Mouse (Mus musculus) MEL (cell line): ENCODE data around the gene Pitpnb.

Experiments
- CHD2 ChIP-seq: IDR thresholded peaks from 2 replicates; pipeline ENCODE4 v1.6.1; 2011; ENCODE audit warnings: low read length, improper control_type of control experiment
- CTCF ChIP-seq, 3 experiments: IDR thresholded peaks in 2 of 3; conservative IDR thresholded peaks in 1 of 3; 2 replicates each; pipeline ENCODE4 v1.5.1; 2011 to 2012; ENCODE audit warnings: low read length in 3 of 3, low read depth in 2 of 3, mild to moderate bottlenecking in 2 of 3, improper control_type of control experiment in 1 of 3, inconsistent platforms in 1 of 3, mixed read lengths in 1 of 3, moderate library complexity in 1 of 3; ENCODE audit not compliant: control insufficient read depth in 1 of 3, insufficient read depth in 1 of 3, poor library complexity in 1 of 3, severe bottlenecking in 1 of 3
- MAFK ChIP-seq: IDR thresholded peaks from 2 replicates; pipeline ENCODE4 v1.6.1; 2011; ENCODE audit warnings: low read depth, mild to moderate bottlenecking, low read length, improper control_type of control experiment, borderline replicate concordance
- NRF1 ChIP-seq: IDR thresholded peaks from 2 replicates; pipeline ENCODE4 v1.6.1; 2014; ENCODE audit warnings: low read depth, mild to moderate bottlenecking, inconsistent platforms, low read length, improper control_type of control experiment, moderate library complexity; ENCODE audit not compliant: poor library complexity, insufficient read depth, severe bottlenecking
- POLR2A ChIP-seq, 2 experiments: IDR thresholded peaks; 2 replicates each; pipeline ENCODE4 v1.6.1; 2011 to 2012; ENCODE audit warnings: low read length in 2 of 2, mild to moderate bottlenecking in 2 of 2, control low read depth in 1 of 2, improper control_type of control experiment in 1 of 2, low read depth in 1 of 2, moderate library complexity in 1 of 2; ENCODE audit not compliant: control insufficient read depth in 1 of 2, insufficient read depth in 1 of 2, poor library complexity in 1 of 2
- SIN3A ChIP-seq: IDR thresholded peaks from 2 replicates; pipeline ENCODE4 v1.6.1; 2012; ENCODE audit warnings: low read length, improper control_type of control experiment, inconsistent platforms
- UBTF ChIP-seq: IDR thresholded peaks from 2 replicates; pipeline ENCODE4 v1.6.1; 2012; ENCODE audit warnings: low read depth, mild to moderate bottlenecking, inconsistent platforms, low read length, improper control_type of control experiment, moderate library complexity, borderline replicate concordance; ENCODE audit not compliant: insufficient read depth
- ZC3H11A ChIP-seq: IDR thresholded peaks from 2 replicates; pipeline ENCODE4 v1.6.1; 2012; ENCODE audit warnings: low read depth, mild to moderate bottlenecking, inconsistent platforms, low read length, improper control_type of control experiment

- TF ChIP-seq SIN3A (no peak), CTCF (IDR thresholded peaks at IDR 0.05 in 2 of 3, conservative IDR thresholded peaks at IDR 0.05 in 1 of 3; ENCODE audit: control insufficient read depth in 1 of 3, insufficient read depth in 1 of 3, low read depth in 2 of 3, low read length in 3 of 3, poor library complexity in 1 of 3, severe bottlenecking in 1 of 3) (no peak), POLR2A (IDR thresholded peaks at IDR 0.05; ENCODE audit: control insufficient read depth in 1 of 2, insufficient read depth in 1 of 2, low read depth in 1 of 2, low read length in 2 of 2, poor library complexity in 1 of 2) (no peak), CHD2 (no peak), ZC3H11A (no peak), UBTF (no peak), NRF1 (no peak), MAFK (no peak)
Observed at GRCm38 (mm10) chr5:111428882-111429281, 98.3 kb downstream of the Pitpnb start.
